Mouse (Mus musculus) retina, embryonic 14.5 days (tissue): ENCODE measurements at regions not wholly inside any gene's neighbourhood (a gene's known extent, or its start where the extent isn't known, plus 50 kb on each side); places are given as distances from the start of the nearest gene placed in this dataset.
A peak's percentile ranks its signal among the peaks of the same experiment; 100 is the strongest.

Experiments
- DNase-seq: peaks from one replicate; pipeline ENCODE4 v3.0.0-alpha.2; 2015; ENCODE audit warnings: low spot score

GRCm38 (mm10) chr1:33271437-33272145, 398.0 kb downstream of the Prim2 start:
- DNase-seq: no peak

GRCm38 (mm10) chr1:33269162-33269561, 400.4 kb downstream of the Prim2 start:
- no peak for DNase-seq

GRCm38 (mm10) chr1:33265731-33266415, 403.7 kb downstream of the Prim2 start:
- DNase-seq: no peak

GRCm38 (mm10) chr1:33249474-33249873, 420.1 kb downstream of the Prim2 start:
- DNase-seq: no peak

- DNase-seq: no peak
Measured at GRCm38 (mm10) chr1:33247076-33247475, 422.5 kb downstream of the Prim2 start.

- no peak for DNase-seq
Measured at GRCm38 (mm10) chr1:33245186-33245585, 424.4 kb downstream of the Prim2 start.

GRCm38 (mm10) chr1:33244691-33245090, 424.9 kb downstream of the Prim2 start:
- DNase-seq: no peak

- DNase-seq: no peak
Measured at GRCm38 (mm10) chr1:33222997-33223396, 446.6 kb downstream of the Prim2 start.

GRCm38 (mm10) chr1:33214815-33215214, 454.8 kb downstream of the Prim2 start:
- no peak for DNase-seq

- DNase-seq: no peak
Measured at GRCm38 (mm10) chr1:33214394-33214793, 455.2 kb downstream of the Prim2 start.

- no peak for DNase-seq
Measured at GRCm38 (mm10) chr1:33201571-33202189, 467.9 kb downstream of the Prim2 start.

GRCm38 (mm10) chr1:33195114-33195513, 474.5 kb downstream of the Prim2 start:
- no peak for DNase-seq

GRCm38 (mm10) chr1:33174646-33175435, 494.8 kb downstream of the Prim2 start:
- DNase-seq: peak; percentile 58

GRCm38 (mm10) chr1:33136991-33137390, 532.6 kb downstream of the Prim2 start:
- no peak for DNase-seq

- no peak for DNase-seq
Measured at GRCm38 (mm10) chr1:33130351-33130750, 539.2 kb downstream of the Prim2 start.

GRCm38 (mm10) chr1:33125062-33125461, 544.5 kb downstream of the Prim2 start:
- no peak for DNase-seq

GRCm38 (mm10) chr1:33106286-33106685, 559.2 kb upstream of the Gm5415 start:
- no peak for DNase-seq

- no peak for DNase-seq
Measured at GRCm38 (mm10) chr1:33104296-33104695, 557.2 kb upstream of the Gm5415 start.

GRCm38 (mm10) chr1:33098062-33098461, 551.0 kb upstream of the Gm5415 start:
- DNase-seq: no peak

- no peak for DNase-seq
Measured at GRCm38 (mm10) chr1:33096851-33097250, 549.8 kb upstream of the Gm5415 start.

GRCm38 (mm10) chr1:33074551-33074950, 527.5 kb upstream of the Gm5415 start:
- no peak for DNase-seq

- DNase-seq: no peak
Measured at GRCm38 (mm10) chr1:33058010-33058409, 510.9 kb upstream of the Gm5415 start.
